Mouse (Mus musculus): ENCODE data around the gene Ripor3.

Ripor3 gene

GRCm38 (mm10) chr2:168031842-168032241 is 21.4 kb upstream of the Ripor3 start:
- CTCF ChIA-PET, result no interaction called here

GRCm38 (mm10) chr2:168028376-168028775 is 18.0 kb upstream of the Ripor3 start:
- CTCF ChIA-PET, result no interaction called here

GRCm38 (mm10) chr2:168026467-168026866 is 16.0 kb upstream of the Ripor3 start:
- CTCF ChIA-PET, result no interaction called here

GRCm38 (mm10) chr2:168025882-168026281 is 15.5 kb upstream of the Ripor3 start:
- CTCF ChIA-PET, result no interaction called here

- CTCF ChIA-PET, result no interaction called here
These were observed 14.8 kb upstream of the Ripor3 start for GRCm38 (mm10) chr2:168025174-168025573.

- CTCF ChIA-PET, result no interaction called here
These were observed 13.5 kb upstream of the Ripor3 start for GRCm38 (mm10) chr2:168023763-168024402.

- CTCF ChIA-PET, result no interaction called here
These were observed 8.8 kb upstream of the Ripor3 start for GRCm38 (mm10) chr2:168019201-168019715.

- CTCF ChIA-PET, result no interaction called here
These were observed 6.6 kb upstream of the Ripor3 start for GRCm38 (mm10) chr2:168016951-168017391.

- CTCF ChIA-PET, result interaction anchor here (1.7 kb wide), 1 partner anchor 9 kb away, joined by 5 read pairs; no protein-coding TSS in a partner anchor
These were observed 475 bp upstream of the Ripor3 start for GRCm38 (mm10) chr2:168010893-168011292.

GRCm38 (mm10) chr2:168008132-168008531 is 2.3 kb downstream of the Ripor3 start:
- CTCF ChIA-PET, result interaction anchor here (0.6 kb wide), 1 partner anchor 85 kb away, joined by 7 read pairs; no protein-coding TSS in a partner anchor

GRCm38 (mm10) chr2:168006489-168006888 is 3.9 kb downstream of the Ripor3 start:
- CTCF ChIA-PET, result no interaction called here

GRCm38 (mm10) chr2:168005616-168006015 is 4.8 kb downstream of the Ripor3 start:
- CTCF ChIA-PET, result interaction anchor here (0.9 kb wide), 2 partner anchors 18 to 21 kb away, joined by 3 read pairs; no protein-coding TSS in a partner anchor

GRCm38 (mm10) chr2:168005005-168005404 is 5.4 kb downstream of the Ripor3 start:
- CTCF ChIA-PET, result interaction anchor here (0.9 kb wide), 2 partner anchors 17 to 21 kb away, joined by 3 read pairs; no protein-coding TSS in a partner anchor

- CTCF ChIA-PET, result interaction anchor here (0.9 kb wide), 1 partner anchor 17 kb away, joined by 3 read pairs; no protein-coding TSS in a partner anchor
These were observed 6.0 kb downstream of the Ripor3 start for GRCm38 (mm10) chr2:168004369-168004768.

GRCm38 (mm10) chr2:168003431-168003830 is 7.0 kb downstream of the Ripor3 start:
- CTCF ChIA-PET, result no interaction called here

- CTCF ChIA-PET, result no interaction called here
These were observed 7.5 kb downstream of the Ripor3 start for GRCm38 (mm10) chr2:168002884-168003283.

GRCm38 (mm10) chr2:168002188-168002587 is 8.2 kb downstream of the Ripor3 start:
- CTCF ChIA-PET, result interaction anchor here (0.6 to 1.9 kb wide), 3 partner anchors 9 to 30 kb away, joined by 4 to 6 read pairs (median 5); partner anchors contain the start of gene Ripor3

- CTCF ChIA-PET, result interaction anchor here (0.7 kb wide), 1 partner anchor 272 kb away, joined by 3 read pairs; no protein-coding TSS in a partner anchor
These were observed 11.2 kb downstream of the Ripor3 start for GRCm38 (mm10) chr2:167999145-167999743.

GRCm38 (mm10) chr2:167997562-167997961 is 12.9 kb downstream of the Ripor3 start:
- CTCF ChIA-PET, result no interaction called here

- CTCF ChIA-PET, result no interaction called here
These were observed 13.7 kb downstream of the Ripor3 start for GRCm38 (mm10) chr2:167996672-167997215.

GRCm38 (mm10) chr2:167995870-167996635 is 14.4 kb downstream of the Ripor3 start:
- CTCF ChIA-PET, result no interaction called here

- CTCF ChIA-PET, result no interaction called here
These were observed 17.2 kb downstream of the Ripor3 start for GRCm38 (mm10) chr2:167993260-167993659.
